Mouse (Mus musculus): ENCODE results near the gene Csad. TPM values are rescaled to one million over a fixed set of nuclear protein-coding genes. Genes with fewer than 3 reads are reported as not detected.
A peak's percentile ranks its signal among the peaks of the same experiment; 100 is the strongest.

Csad gene
- polyA plus RNA-seq, 1 experiment from 2014 or later, result 39.6 TPM

- Histone ChIP-seq H3K27me3 (replicated peaks; ENCODE audit: control insufficient read depth, insufficient read depth, low read length) (no peaks in the 10 kb centered on the region), H3K27ac (ENCODE audit: low read length) (no peak overlapping the region), H3K9ac (replicated peaks; ENCODE audit: low read depth, low read length) (no peak overlapping the region), H3K4me3 (replicated peaks; ENCODE audit: low read length) (no peak overlapping the region), H3K4me1 (replicated peaks; ENCODE audit: control insufficient read depth, insufficient read depth, low read length) (peaks cover 31% of the 10 kb centered on the region), H3K36me3 (ENCODE audit: control insufficient read depth, insufficient read depth) (peaks cover 30% of the 10 kb centered on the region), H3K4me2 (ENCODE audit: low read length) (no peak overlapping the region), H3K9me3 (ENCODE audit: control insufficient read depth, low read length) (no peaks in the 10 kb centered on the region)
- WGBS, result 92% methylated on average over 9 of the region's 9 CpGs
- ATAC-seq, result no peak
Observed at GRCm38 (mm10) chr15:102208092-102208561, 3.6 kb upstream of the Csad start.

DNA sequence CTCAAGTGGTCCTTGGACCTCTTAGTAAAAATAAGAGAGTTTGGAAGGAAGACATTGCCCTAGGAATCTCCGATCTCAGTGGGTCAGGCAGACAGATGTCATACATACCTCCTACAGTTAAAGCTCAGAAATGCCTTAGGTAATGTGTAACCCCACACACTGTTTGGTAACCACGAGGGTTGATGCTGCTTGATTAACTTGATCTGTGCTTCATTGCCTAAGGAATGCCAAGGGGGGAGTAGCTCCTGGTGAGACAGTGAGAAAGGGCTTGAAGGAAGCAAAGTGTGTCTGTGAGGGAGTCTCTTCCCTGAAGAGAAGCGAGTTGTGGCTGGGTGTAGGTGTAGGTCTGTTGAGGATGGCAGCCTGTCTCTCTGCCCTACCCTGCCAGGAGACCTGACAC is 2.8 kb upstream of the Csad start:
- no peak overlapping the region for H3K4me3 ChIP-seq (replicated peaks; ENCODE audit: low read length)
- no peak for ATAC-seq
- no peak overlapping the region for H3K27ac ChIP-seq (ENCODE audit: low read length)
- no peaks in the 10 kb centered on the region for H3K9me3 ChIP-seq (ENCODE audit: control insufficient read depth, low read length)
- no peaks in the 10 kb centered on the region for H3K27me3 ChIP-seq (replicated peaks; ENCODE audit: control insufficient read depth, insufficient read depth, low read length)
- no peak overlapping the region for H3K4me2 ChIP-seq (ENCODE audit: low read length)
- H3K4me1 ChIP-seq (replicated peaks; ENCODE audit: control insufficient read depth, insufficient read depth, low read length), result peaks cover 37% of the 10 kb centered on the region
- no peak overlapping the region for H3K9ac ChIP-seq (replicated peaks; ENCODE audit: low read depth, low read length)
- H3K36me3 ChIP-seq (ENCODE audit: control insufficient read depth, insufficient read depth), result peaks cover 23% of the 10 kb centered on the region
- 71% methylated on average over 3 of the region's 3 CpGs for WGBS

DNA sequence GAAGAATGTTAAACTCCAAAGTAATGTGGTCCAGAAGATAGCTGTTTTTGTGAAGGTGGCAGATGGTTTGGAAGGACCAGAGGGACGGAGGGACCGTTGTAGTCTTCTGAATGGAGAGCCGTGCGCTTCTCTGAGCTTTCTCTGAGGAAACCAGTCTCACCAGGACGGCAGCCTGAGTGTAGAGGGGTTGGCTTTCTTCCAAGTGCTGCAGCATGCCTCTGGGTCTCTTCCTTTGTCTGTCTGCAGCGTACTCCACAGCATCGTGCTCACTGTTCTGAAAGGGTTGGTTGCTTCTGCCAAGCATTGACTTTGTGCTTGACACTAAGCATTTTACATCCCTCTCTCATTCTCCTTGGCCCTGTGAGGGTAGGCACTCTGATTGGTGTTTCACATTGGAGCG is 1.3 kb upstream of the Csad start:
- Histone ChIP-seq H3K36me3 (ENCODE audit: control insufficient read depth, insufficient read depth) (peaks cover 19% of the 10 kb centered on the region), H3K4me3 (replicated peaks; ENCODE audit: low read length) (peak overlapping the region; percentile 63), H3K4me1 (replicated peaks; ENCODE audit: control insufficient read depth, insufficient read depth, low read length) (peaks cover 39% of the 10 kb centered on the region), H3K4me2 (ENCODE audit: low read length) (peak overlapping the region; percentile 76), H3K9me3 (ENCODE audit: control insufficient read depth, low read length) (no peaks in the 10 kb centered on the region), H3K27me3 (replicated peaks; ENCODE audit: control insufficient read depth, insufficient read depth, low read length) (no peaks in the 10 kb centered on the region), H3K27ac (ENCODE audit: low read length) (peak overlapping the region; percentile 70), H3K9ac (replicated peaks; ENCODE audit: low read depth, low read length) (peak overlapping the region; percentile 57)
- peak; percentile 49 for ATAC-seq
- 12% methylated on average over 8 of the region's 8 CpGs for WGBS

GRCm38 (mm10) chr15:102203835-102204381 is 616 bp downstream of the Csad start:
- ATAC-seq, result peak; percentile 36
- Histone ChIP-seq H3K36me3 (ENCODE audit: control insufficient read depth, insufficient read depth) (peaks cover 8% of the 10 kb centered on the region), H3K27me3 (replicated peaks; ENCODE audit: control insufficient read depth, insufficient read depth, low read length) (no peaks in the 10 kb centered on the region), H3K27ac (ENCODE audit: low read length) (peak overlapping the region; percentile 97), H3K9me3 (ENCODE audit: control insufficient read depth, low read length) (no peaks in the 10 kb centered on the region), H3K9ac (replicated peaks; ENCODE audit: low read depth, low read length) (peak overlapping the region; percentile 89), H3K4me3 (replicated peaks; ENCODE audit: low read length) (peak overlapping the region; percentile 63), H3K4me2 (ENCODE audit: low read length) (peak overlapping the region; percentile 82), H3K4me1 (replicated peaks; ENCODE audit: control insufficient read depth, insufficient read depth, low read length) (peaks cover 39% of the 10 kb centered on the region)
- WGBS, result 0% methylated on average over 21 of the region's 72 CpGs

DNA sequence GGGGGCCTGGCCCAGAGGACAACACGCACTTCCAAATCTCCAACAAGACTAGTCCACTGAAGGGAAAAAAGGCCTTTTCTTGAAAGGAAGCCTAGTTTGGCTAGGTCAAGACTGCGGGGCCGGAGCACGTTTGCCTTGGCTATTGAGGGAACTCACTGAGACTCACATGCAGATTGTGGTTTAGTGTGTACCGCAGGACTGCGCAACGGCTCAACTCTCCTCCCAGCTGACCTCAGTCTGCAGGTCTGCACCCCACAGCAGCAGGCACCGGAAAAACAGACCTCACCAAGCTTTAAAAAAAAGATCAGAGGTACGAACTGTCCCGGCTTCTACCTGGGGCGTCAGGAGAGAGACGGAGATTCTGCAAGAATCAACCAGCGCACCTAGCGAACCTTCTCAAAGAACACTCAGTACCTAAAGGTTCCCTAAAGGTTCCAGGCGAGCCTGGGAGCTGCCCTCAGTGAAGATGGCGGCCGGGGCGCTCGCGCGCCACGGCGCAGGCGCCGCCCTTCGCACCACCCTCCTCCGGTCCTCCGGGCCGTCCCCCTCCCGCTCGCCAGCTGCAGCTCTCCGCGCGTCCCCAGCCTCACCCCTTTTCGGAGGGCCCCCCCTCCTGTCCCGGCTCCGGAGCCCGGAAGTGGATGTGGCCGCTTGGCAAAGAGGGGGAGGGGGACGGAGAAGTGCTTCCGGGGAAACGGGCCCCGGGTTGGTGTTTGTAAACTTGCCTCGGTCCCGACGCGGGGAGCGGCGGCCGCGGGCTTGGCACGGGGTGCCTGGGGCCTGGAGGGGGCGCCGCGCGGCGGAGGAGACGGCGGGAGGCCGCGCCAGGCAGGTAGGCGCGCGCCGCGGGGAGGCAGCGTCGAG is 1.3 kb downstream of the Csad start, which contains the start of gene Zfp740:
TSS of gene Zfp740 (plus strand) at position 279 of the 864 bp plus-strand sequence.
- peak within 1 kb of the TSS; percentile 89 for H3K9ac ChIP-seq (replicated peaks; ENCODE audit: low read depth, low read length)
- under 1% methylated on average over 60 of the region's 68 CpGs for WGBS
- ATAC-seq, result peak; percentile 96
- H3K4me1 ChIP-seq (replicated peaks; ENCODE audit: control insufficient read depth, insufficient read depth, low read length), result peaks cover 39% of the 10 kb centered on the region
- no peaks in the 10 kb centered on the region for H3K27me3 ChIP-seq (replicated peaks; ENCODE audit: control insufficient read depth, insufficient read depth, low read length)
- H3K27ac ChIP-seq (ENCODE audit: low read length), result peak within 1 kb of the TSS; percentile 97
- peak within 1 kb of the TSS; percentile 82 for H3K4me2 ChIP-seq (ENCODE audit: low read length)
- H3K9me3 ChIP-seq (ENCODE audit: control insufficient read depth, low read length), result no peaks in the 10 kb centered on the region
- peaks cover under 1% of the 10 kb centered on the region for H3K36me3 ChIP-seq (ENCODE audit: control insufficient read depth, insufficient read depth)
- peak within 1 kb of the TSS; percentile 63 for H3K4me3 ChIP-seq (replicated peaks; ENCODE audit: low read length)

DNA sequence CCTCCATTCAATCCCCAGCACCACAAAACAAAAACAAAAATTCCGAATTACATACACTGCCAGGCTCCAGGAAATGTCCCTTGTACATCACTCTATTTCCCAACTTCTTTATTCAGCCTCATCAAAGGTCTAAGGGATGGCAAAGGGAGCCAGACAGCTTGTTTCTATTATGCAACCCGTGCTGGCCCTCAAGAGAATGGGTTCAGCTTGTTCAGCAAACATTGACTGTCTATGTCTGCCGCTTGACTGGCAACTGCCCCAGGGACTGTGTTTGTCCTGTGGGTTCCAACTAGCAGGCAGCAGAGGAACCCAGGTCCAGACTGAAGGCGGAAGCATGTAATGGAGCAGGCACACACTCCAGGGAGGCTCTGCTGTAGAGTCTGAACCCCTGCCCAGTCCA is 5.7 kb downstream of the Csad start:
- WGBS, result 86% methylated on average over 4 of the region's 4 CpGs

GRCm38 (mm10) chr15:102195373-102195772 is 9.2 kb downstream of the Csad start:
- H3K27ac ChIP-seq (ENCODE audit: low read length), result no peak overlapping the region
- no peak for ATAC-seq
- no peak overlapping the region for H3K4me3 ChIP-seq (replicated peaks; ENCODE audit: low read length)
- H3K27me3 ChIP-seq (replicated peaks; ENCODE audit: control insufficient read depth, insufficient read depth, low read length), result no peaks in the 10 kb centered on the region
- 91% methylated on average over 4 of the region's 4 CpGs for WGBS
- H3K4me2 ChIP-seq (ENCODE audit: low read length), result no peak overlapping the region
- no peak overlapping the region for H3K9ac ChIP-seq (replicated peaks; ENCODE audit: low read depth, low read length)
- H3K36me3 ChIP-seq (ENCODE audit: control insufficient read depth, insufficient read depth), result no peaks in the 10 kb centered on the region
- no peaks in the 10 kb centered on the region for H3K4me1 ChIP-seq (replicated peaks; ENCODE audit: control insufficient read depth, insufficient read depth, low read length)
- no peaks in the 10 kb centered on the region for H3K9me3 ChIP-seq (ENCODE audit: control insufficient read depth, low read length)

More for the DNA sequence above, 5.7 kb downstream of the Csad start:
- Histone ChIP-seq H3K4me3 (replicated peaks; ENCODE audit: low read length) (no peak overlapping the region), H3K27me3 (replicated peaks; ENCODE audit: control insufficient read depth, insufficient read depth, low read length) (no peaks in the 10 kb centered on the region), H3K27ac (ENCODE audit: low read length) (no peak overlapping the region), H3K9me3 (ENCODE audit: control insufficient read depth, low read length) (no peaks in the 10 kb centered on the region), H3K4me1 (replicated peaks; ENCODE audit: control insufficient read depth, insufficient read depth, low read length) (peaks cover 7% of the 10 kb centered on the region), H3K36me3 (ENCODE audit: control insufficient read depth, insufficient read depth) (no peaks in the 10 kb centered on the region), H3K9ac (replicated peaks; ENCODE audit: low read depth, low read length) (no peak overlapping the region), H3K4me2 (ENCODE audit: low read length) (no peak overlapping the region)
- no peak for ATAC-seq

GRCm38 (mm10) chr15:102194439-102194838 is 10.1 kb downstream of the Csad start:
- Histone ChIP-seq H3K4me1 (replicated peaks; ENCODE audit: control insufficient read depth, insufficient read depth, low read length) (no peaks in the 10 kb centered on the region), H3K4me2 (ENCODE audit: low read length) (no peak overlapping the region), H3K4me3 (replicated peaks; ENCODE audit: low read length) (no peak overlapping the region), H3K27ac (ENCODE audit: low read length) (no peak overlapping the region), H3K9ac (replicated peaks; ENCODE audit: low read depth, low read length) (no peak overlapping the region), H3K36me3 (ENCODE audit: control insufficient read depth, insufficient read depth) (no peaks in the 10 kb centered on the region), H3K9me3 (ENCODE audit: control insufficient read depth, low read length) (no peaks in the 10 kb centered on the region), H3K27me3 (replicated peaks; ENCODE audit: control insufficient read depth, insufficient read depth, low read length) (no peaks in the 10 kb centered on the region)
- WGBS, result 83% methylated on average over 4 of the region's 4 CpGs
- no peak for ATAC-seq

DNA sequence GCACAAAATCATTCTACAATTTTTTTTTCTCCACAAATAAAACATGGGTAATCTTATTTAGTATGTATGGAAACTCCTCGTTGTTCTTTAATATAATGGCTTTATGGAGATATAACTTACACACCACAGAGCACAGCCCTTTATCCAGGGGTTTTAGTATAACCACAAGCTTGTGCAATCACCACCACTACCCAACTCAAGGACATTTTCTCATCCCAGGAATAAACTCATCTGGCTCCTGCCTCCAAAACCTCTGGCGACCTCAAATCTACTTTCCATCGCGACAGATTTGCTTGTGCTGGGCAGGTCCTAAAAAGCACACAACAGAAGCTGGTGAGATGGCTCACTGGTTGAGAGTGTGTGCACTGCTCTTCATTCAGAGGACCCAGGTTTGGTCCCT is 10.9 kb downstream of the Csad start:
- Histone ChIP-seq H3K9ac (replicated peaks; ENCODE audit: low read depth, low read length) (no peak overlapping the region), H3K4me1 (replicated peaks; ENCODE audit: control insufficient read depth, insufficient read depth, low read length) (no peaks in the 10 kb centered on the region), H3K9me3 (ENCODE audit: control insufficient read depth, low read length) (no peaks in the 10 kb centered on the region), H3K4me3 (replicated peaks; ENCODE audit: low read length) (no peak overlapping the region), H3K27me3 (replicated peaks; ENCODE audit: control insufficient read depth, insufficient read depth, low read length) (no peaks in the 10 kb centered on the region), H3K27ac (ENCODE audit: low read length) (no peak overlapping the region), H3K4me2 (ENCODE audit: low read length) (no peak overlapping the region), H3K36me3 (ENCODE audit: control insufficient read depth, insufficient read depth) (no peaks in the 10 kb centered on the region)
- 91% methylated on average over 4 of the region's 4 CpGs for WGBS
- no peak for ATAC-seq
